ENCODE assay signal across 15 mouse cellular contexts in genomic region chr10:99367757-99368156, GRCm38 (mm10).
A peak's percentile ranks its signal among the peaks of the same experiment; 100 is the strongest.
DNase-seq lines count a peak whose midpoint lies in the region; ATAC-seq and TF ChIP-seq lines count a peak whose summit lies in the region.
"Had no signal": no experiment of that assay in that cellular context is flagged by ENCODE, and none has a peak within 500 bp of the region (broad histone marks: within the 10 kb centered on the region; RNA-seq: fewer than 3 reads in every experiment).

No protein-coding gene starts in this region.

- H3K9me3 ChIP-seq in forebrain, embryonic 15.5 days: no peaks in the 10 kb centered on the region
- H3K9me3 ChIP-seq in forebrain, embryonic 16.5 days (ENCODE audit: control insufficient read depth, low read length): no peaks in the 10 kb centered on the region

- WGBS in forebrain, embryonic 15.5 days: 39% methylated on average over 6 of the region's 6 CpGs
- WGBS in forebrain, embryonic 16.5 days: 44% methylated on average over 6 of the region's 6 CpGs

- TF ChIP-seq CTCF in brain, embryonic 14.5 days (IDR thresholded peaks at IDR 0.05; ENCODE audit: borderline replicate concordance, extremely low read depth, insufficient read depth, insufficient read length): no peak

- no peaks in the 10 kb centered on the region for H3K36me3 ChIP-seq in forebrain, embryonic 15.5 days
- no peaks in the 10 kb centered on the region for H3K36me3 ChIP-seq in forebrain, embryonic 16.5 days (ENCODE audit: control insufficient read depth, insufficient read depth)

- TF ChIP-seq POLR2A in brain, embryonic 14.5 days (IDR thresholded peaks at IDR 0.05; ENCODE audit: borderline replicate concordance, extremely low read depth, insufficient read depth, insufficient read length, poor library complexity, severe bottlenecking): no peak

- H3K4me3 ChIP-seq in forebrain, embryonic 15.5 days: no peak overlapping the region
- no peak overlapping the region for H3K4me3 ChIP-seq in forebrain, embryonic 16.5 days (replicated peaks; ENCODE audit: low read length)

- H3K4me2 ChIP-seq in forebrain, embryonic 15.5 days (replicated peaks): no peak overlapping the region
- H3K4me2 ChIP-seq in forebrain, embryonic 16.5 days (ENCODE audit: low read length): no peak overlapping the region

- no peaks in the 10 kb centered on the region for H3K27me3 ChIP-seq in forebrain, embryonic 15.5 days
- no peaks in the 10 kb centered on the region for H3K27me3 ChIP-seq in forebrain, embryonic 16.5 days (replicated peaks; ENCODE audit: control insufficient read depth, insufficient read depth, low read length)

- H3K9ac ChIP-seq in forebrain, embryonic 15.5 days (replicated peaks): no peak overlapping the region
- H3K9ac ChIP-seq in forebrain, embryonic 16.5 days (replicated peaks; ENCODE audit: low read depth, low read length): no peak overlapping the region
- H3K9ac ChIP-seq: liver, postnatal 0 days had no signal

- ATAC-seq in forebrain, embryonic 15.5 days (replicated peaks): 0 out of 2 replicates have a peak, but pooled peaks have one; percentile 19
- ATAC-seq in forebrain, embryonic 16.5 days: no peak
- ATAC-seq: liver, postnatal 0 days had no signal

- DNase-seq in layer of hippocampus, adult 11-12 months (ENCODE audit: low spot score): peak; percentile 17
- no peak for DNase-seq in layer of hippocampus, postnatal 25 days (ENCODE audit: extremely low spot score in 1 of 2, low spot score in 1 of 2)
- DNase-seq in brain, embryonic 14.5 days (ENCODE audit: low read depth): peak; percentile 45
- DNase-seq in left cerebral cortex, postnatal 36 days (ENCODE audit: low spot score in 2 of 2): peak; percentile 37 to 44
- no peak for DNase-seq in cerebellum, postnatal 25 days
- no peak for DNase-seq in T-cell, adult 2 months (ENCODE audit: low spot score)
- DNase-seq: adrenal gland, adult 2 months; cerebellum, postnatal 36 days; heart, adult 18-20 months; kidney, adult 2 months; liver, postnatal 0 days; lung, postnatal 4 days; retina, postnatal 1 day had no signal

- no peak overlapping the region for H3K27ac ChIP-seq in forebrain, embryonic 15.5 days (replicated peaks)
- H3K27ac ChIP-seq in forebrain, embryonic 16.5 days (ENCODE audit: low read length): no peak overlapping the region

- intact Hi-C loops in left cerebral cortex, postnatal 36 days (cut with DNase I): no loop called here

- H3K4me1 ChIP-seq in forebrain, embryonic 15.5 days: no peaks in the 10 kb centered on the region
- H3K4me1 ChIP-seq in forebrain, embryonic 16.5 days (replicated peaks; ENCODE audit: control insufficient read depth, insufficient read depth, low read length): no peaks in the 10 kb centered on the region

Comparison
In these comparisons a context has a peak if more than half of its experiments do, and no peak if none do; other contexts are left out.
1. DNase-seq: peak in layer of hippocampus, adult 11-12 months (single experiment), brain, embryonic 14.5 days (single experiment) and left cerebral cortex, postnatal 36 days (2 of 2); none in layer of hippocampus, postnatal 25 days (0 of 2), cerebellum, postnatal 25 days (0 of 2) and T-cell, adult 2 months (single experiment).